Mouse (Mus musculus): Measurements from ENCODE around the gene Klra8. TPM values are rescaled to one million over a fixed set of nuclear protein-coding genes. Genes with fewer than 3 reads are reported as not detected.
"Not testable (repeated sequence)": the region's sequence is repeated elsewhere in the genome, so short reads cannot be mapped to it uniquely, and the experiment has no call there.

Gene Klra8
- not detected for polyA plus RNA-seq (2012; fragmentation: generic; extraction: Trizol)

DNA sequence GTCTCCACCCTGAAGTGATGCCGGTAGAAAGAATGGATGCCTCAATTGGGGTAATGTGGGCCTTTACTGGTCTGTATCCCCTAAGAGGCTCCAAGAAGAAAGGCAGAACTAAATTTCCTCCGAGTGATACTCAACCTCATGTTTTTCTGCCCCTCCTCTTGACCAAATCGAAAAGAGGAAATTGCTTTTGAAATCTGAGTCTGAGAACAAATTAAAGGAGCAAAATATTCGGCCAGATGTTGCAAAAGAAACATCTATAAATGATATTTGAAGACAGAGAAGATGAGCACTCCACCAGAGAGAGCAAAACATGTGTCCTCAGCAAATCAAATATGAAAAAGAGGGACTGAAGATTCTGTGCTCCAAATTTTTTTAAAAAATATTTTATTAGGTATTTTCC lies at the start of gene Klra8:
Gene Klra8, minus strand, starts transcription at position 101 of the 400 bp plus-strand sequence.
- H3ac ChIP-seq (ENCODE audit: control insufficient read depth, insufficient read length); H3K4me3 ChIP-seq; H3K27me3 ChIP-seq (ENCODE audit: control insufficient read depth, insufficient read depth, insufficient read length); H3K79me2 ChIP-seq (ENCODE audit: control insufficient read depth, insufficient read depth); H3K36me3 ChIP-seq (ENCODE audit: control insufficient read depth, insufficient read depth); H3K4me2 ChIP-seq (ENCODE audit: low read depth): not testable (repeated sequence)

DNA sequence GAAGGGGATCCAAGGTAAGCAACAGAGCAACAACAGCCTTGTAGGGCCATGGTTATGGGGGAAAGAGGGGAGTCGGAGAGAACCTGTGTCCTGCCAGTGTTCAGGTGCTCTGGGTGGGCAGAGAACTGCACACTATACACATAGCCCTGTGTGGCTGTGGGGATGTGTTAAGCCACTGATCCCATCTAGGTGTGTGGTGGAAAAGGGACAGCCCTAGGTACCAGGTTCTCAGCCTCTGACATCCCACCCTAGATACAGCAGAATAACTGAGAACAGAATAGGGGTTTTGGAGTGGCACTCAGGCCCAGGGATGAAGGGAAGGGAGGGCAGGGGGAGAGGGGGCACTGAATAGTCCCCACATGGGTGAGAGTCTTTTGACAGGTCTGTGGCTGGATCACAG lies 19.2 kb downstream of the Klra8 start:
- Histone ChIP-seq H3ac (ENCODE audit: control insufficient read depth, insufficient read length) (no peak overlapping the region), H3K4me3 (no peak overlapping the region), H3K4me2 (ENCODE audit: low read depth) (no peak overlapping the region), H3K27me3 (ENCODE audit: control insufficient read depth, insufficient read depth, insufficient read length) (no peaks in the 10 kb centered on the region), H3K79me2 (ENCODE audit: control insufficient read depth, insufficient read depth) (no peaks in the 10 kb centered on the region), H3K36me3 (ENCODE audit: control insufficient read depth, insufficient read depth) (no peaks in the 10 kb centered on the region)
- no peak for TF ChIP-seq E2F4 (IDR thresholded peaks at IDR 0.05; ENCODE audit: insufficient read depth)
- TF ChIP-seq MYOD1 (IDR thresholded peaks at IDR 0.05; ENCODE audit: control insufficient read depth in 1 of 3, insufficient read length in 2 of 3, low read depth in 2 of 3): no peak
- no peak for TF ChIP-seq TCF3 (IDR thresholded peaks at IDR 0.05; ENCODE audit: insufficient read length, low read depth)
- TF ChIP-seq TCF12 (IDR thresholded peaks at IDR 0.05; ENCODE audit: insufficient read depth, poor library complexity, severe bottlenecking): no peak
- no peak for TF ChIP-seq SRF (IDR thresholded peaks at IDR 0.05; ENCODE audit: control insufficient read depth, insufficient read length, low read depth)
- no peak for TF ChIP-seq USF1 (IDR thresholded peaks at IDR 0.05; ENCODE audit: low read depth)
- TF ChIP-seq CEBPB (IDR thresholded peaks at IDR 0.05; ENCODE audit: insufficient read depth, poor library complexity, severe bottlenecking): no peak
- no peak for TF ChIP-seq POLR2A (IDR thresholded peaks at IDR 0.05; ENCODE audit: insufficient read length, low read depth)
- no peak for TF ChIP-seq MYOG (IDR thresholded peaks at IDR 0.05; ENCODE audit: control insufficient read depth in 1 of 3, insufficient read depth in 1 of 3, insufficient read length in 2 of 3, low read depth in 2 of 3)

DNA sequence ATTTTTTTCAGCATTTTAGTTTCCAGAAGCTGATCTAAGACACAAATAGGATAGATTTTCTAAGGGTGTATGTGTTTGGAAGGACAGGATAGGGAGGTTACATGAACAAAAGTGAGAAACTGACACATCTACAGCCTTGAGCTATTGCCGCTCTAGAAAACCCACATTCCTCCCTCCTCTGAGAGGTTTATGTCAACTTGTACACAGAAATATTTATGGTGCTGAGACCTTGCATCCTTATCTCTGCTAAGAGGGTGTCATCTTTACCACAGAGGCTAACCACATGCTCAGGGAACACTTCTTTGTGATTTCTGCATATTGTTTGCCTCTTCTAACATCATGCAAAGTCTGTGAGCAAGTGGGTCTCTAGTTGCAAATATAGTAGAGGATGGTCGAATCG lies 27.0 kb downstream of the Klra8 start:
- H3K4me2 ChIP-seq (ENCODE audit: low read depth); H3K4me3 ChIP-seq; H3K36me3 ChIP-seq (ENCODE audit: control insufficient read depth, insufficient read depth): not testable (repeated sequence)

DNA sequence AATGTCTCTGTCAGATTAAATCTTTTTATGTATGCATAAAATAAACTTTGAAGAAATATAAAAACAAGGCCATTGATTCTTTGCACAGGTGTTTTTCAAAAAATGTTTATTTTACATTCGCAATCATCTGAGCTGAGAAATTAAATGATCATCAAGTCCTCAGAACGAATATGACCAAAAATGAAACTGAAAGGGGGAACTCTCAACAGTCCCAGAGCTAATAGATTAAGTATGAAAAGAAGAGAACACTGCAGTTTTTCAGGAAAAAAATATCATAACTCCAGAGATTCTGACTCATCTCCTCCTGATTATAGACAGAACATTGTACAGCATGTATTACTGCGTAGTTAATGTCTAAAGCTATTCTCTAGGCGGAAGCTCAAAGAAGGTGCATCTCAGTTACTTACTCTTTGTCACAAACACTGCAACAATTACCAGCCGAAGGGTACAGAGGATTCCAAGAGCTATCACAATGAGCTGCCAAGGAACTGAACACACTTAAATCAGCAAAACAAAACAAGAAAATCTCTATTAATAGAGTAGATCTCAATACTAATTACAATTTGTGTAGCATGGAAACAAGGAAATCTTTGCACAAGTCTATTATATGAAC lies 37.3 kb downstream of the Klra8 start:
- Histone ChIP-seq H3K27me3 (ENCODE audit: control insufficient read depth, insufficient read depth, insufficient read length) (no peaks in the 10 kb centered on the region), H3K4me2 (ENCODE audit: low read depth) (no peak overlapping the region), H3K36me3 (ENCODE audit: control insufficient read depth, insufficient read depth) (no peaks in the 10 kb centered on the region), H3ac (ENCODE audit: control insufficient read depth, insufficient read length) (no peak overlapping the region), H3K79me2 (ENCODE audit: control insufficient read depth, insufficient read depth) (no peaks in the 10 kb centered on the region), H3K4me3 (no peak overlapping the region)
- TF ChIP-seq POLR2A (IDR thresholded peaks at IDR 0.05; ENCODE audit: insufficient read length, low read depth) (no peak), E2F4 (IDR thresholded peaks at IDR 0.05; ENCODE audit: insufficient read depth) (no peak), TCF12 (IDR thresholded peaks at IDR 0.05; ENCODE audit: insufficient read depth, poor library complexity, severe bottlenecking) (no peak), SRF (IDR thresholded peaks at IDR 0.05; ENCODE audit: control insufficient read depth, insufficient read length, low read depth) (no peak), MYOG (IDR thresholded peaks at IDR 0.05; ENCODE audit: control insufficient read depth in 1 of 3, insufficient read depth in 1 of 3, insufficient read length in 2 of 3, low read depth in 2 of 3) (no peak), POLR2AphosphoS2 (IDR thresholded peaks at IDR 0.05; ENCODE audit: insufficient read length, low read depth) (no peak), MYOD1 (IDR thresholded peaks at IDR 0.05; ENCODE audit: control insufficient read depth in 1 of 3, insufficient read length in 2 of 3, low read depth in 2 of 3) (no peak), CEBPB (IDR thresholded peaks at IDR 0.05; ENCODE audit: insufficient read depth, poor library complexity, severe bottlenecking) (no peak), REST (IDR thresholded peaks at IDR 0.05; ENCODE audit: insufficient read depth, insufficient read length) (no peak), MAX (IDR thresholded peaks at IDR 0.05; ENCODE audit: low read depth) (no peak), TCF3 (IDR thresholded peaks at IDR 0.05; ENCODE audit: insufficient read length, low read depth) (no peak), USF1 (IDR thresholded peaks at IDR 0.05; ENCODE audit: low read depth) (no peak)

More for the DNA sequence above, 27.0 kb downstream of the Klra8 start:
- H3K79me2 ChIP-seq (ENCODE audit: control insufficient read depth, insufficient read depth); H3ac ChIP-seq (ENCODE audit: control insufficient read depth, insufficient read length); H3K27me3 ChIP-seq (ENCODE audit: control insufficient read depth, insufficient read depth, insufficient read length): not testable (repeated sequence)

DNA sequence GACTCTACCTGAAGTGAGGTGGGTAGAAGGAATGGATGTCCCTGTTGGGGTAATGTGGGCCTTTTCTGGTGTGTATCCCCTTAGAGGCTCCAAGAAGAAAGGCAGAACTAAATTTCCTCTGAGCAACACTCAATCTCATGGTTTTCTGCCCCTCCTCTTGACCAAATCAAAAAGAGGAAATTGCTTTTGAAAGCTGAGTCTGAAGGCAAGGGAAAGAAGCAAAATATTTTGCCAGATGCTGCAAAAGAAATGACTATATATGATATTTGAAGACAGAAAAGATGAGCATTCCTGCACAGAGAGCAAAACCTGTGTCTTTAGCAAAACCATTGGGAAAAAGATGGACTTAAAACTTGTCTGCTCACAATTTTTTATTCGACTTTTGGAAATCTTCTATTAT lies 62.5 kb downstream of the Klra8 start, which contains the start of gene Klra4:
Gene Klra4, minus strand, starts transcription at position 101 of the 400 bp plus-strand sequence.
- not testable (repeated sequence) for H3K79me2 ChIP-seq (ENCODE audit: control insufficient read depth, insufficient read depth); H3ac ChIP-seq (ENCODE audit: control insufficient read depth, insufficient read length); H3K4me2 ChIP-seq (ENCODE audit: low read depth); H3K27me3 ChIP-seq (ENCODE audit: control insufficient read depth, insufficient read depth, insufficient read length); H3K4me3 ChIP-seq; H3K36me3 ChIP-seq (ENCODE audit: control insufficient read depth, insufficient read depth)

Other genes with a start within 250 kb of the Klra8 start
- not detected for gene Klra5, start 212.2 kb downstream of the Klra8 start, polyA plus RNA-seq (2012; fragmentation: generic; extraction: Trizol)
- gene Klra6, start 102.9 kb downstream of the Klra8 start, polyA plus RNA-seq (2012; fragmentation: generic; extraction: Trizol): not detected
- not detected for gene Klra4, start 62.6 kb downstream of the Klra8 start, polyA plus RNA-seq (2012; fragmentation: generic; extraction: Trizol)
- not detected for gene Klra9, start 63.2 kb upstream of the Klra8 start, polyA plus RNA-seq (2012; fragmentation: generic; extraction: Trizol)
- gene Klra7, start 103.4 kb upstream of the Klra8 start, polyA plus RNA-seq (2012; fragmentation: generic; extraction: Trizol): not detected
- not detected for gene Klra10, start 152.0 kb upstream of the Klra8 start, polyA plus RNA-seq (2012; fragmentation: generic; extraction: Trizol)
- gene Klra3, start 207.7 kb upstream of the Klra8 start, polyA plus RNA-seq (2012; fragmentation: generic; extraction: Trizol): not detected

Measured in myocyte (in vitro differentiated cells).